Mouse (Mus musculus): ENCODE measurements around the gene Apc2. TPM values are rescaled to one million over a fixed set of nuclear protein-coding genes. Genes with fewer than 3 reads are reported as not detected.
"Not testable (repeated sequence)": the region's sequence is repeated elsewhere in the genome, so short reads cannot be mapped to it uniquely, and the experiment has no call there.

The Apc2 gene
- total RNA-seq, 2 experiments from 2014 or later: 179 to 181 TPM

DNA sequence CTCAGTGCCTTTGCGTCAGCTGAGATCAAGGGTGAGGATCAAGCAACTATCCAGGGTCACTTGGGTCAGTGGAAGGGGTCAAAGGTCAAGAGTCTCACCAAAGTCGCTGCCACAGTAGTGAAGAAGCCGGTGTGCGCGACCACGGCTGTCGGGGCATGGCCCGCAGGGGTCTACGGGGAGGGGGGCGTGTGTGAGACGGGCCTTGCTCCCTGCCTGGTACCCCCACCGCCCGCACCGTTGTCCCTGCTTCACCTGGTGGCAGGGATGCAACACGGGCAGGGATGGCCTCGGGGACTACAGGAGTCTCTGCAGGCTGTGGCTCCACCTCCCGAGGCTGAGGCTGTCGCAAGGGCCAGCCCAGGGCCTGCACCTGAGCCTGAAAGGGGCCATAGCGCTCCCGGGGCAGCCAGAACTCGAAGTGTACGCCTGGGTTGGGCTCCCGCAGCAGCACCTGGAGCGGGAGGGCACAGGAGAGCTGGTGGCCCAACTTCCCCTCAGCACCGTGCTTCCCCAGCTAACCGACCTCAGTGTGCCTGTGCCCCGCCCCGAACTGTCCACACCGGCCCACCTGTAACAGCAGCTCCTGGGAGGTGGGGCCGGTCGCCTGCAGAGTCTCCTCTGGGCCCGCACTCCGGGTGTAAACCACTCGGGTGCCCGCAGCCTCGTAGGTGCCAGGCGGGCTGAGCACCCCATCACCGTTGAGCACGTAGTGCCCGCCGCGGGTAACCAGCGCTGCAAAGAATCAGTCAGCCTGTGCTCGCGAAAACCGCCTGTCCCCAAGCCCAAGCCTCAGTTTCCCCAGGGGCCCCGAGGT is 45.9 kb downstream of the Apc2 start:
- DNase-seq (ENCODE audit: low spot score in 2 of 2): no peak

- no peak for DNase-seq (ENCODE audit: low spot score in 2 of 2)
Measured at GRCm38 (mm10) chr10:80342305-80342748, 46.5 kb downstream of the Apc2 start.

- peak in 1 of 2 experiments; percentile 52 for DNase-seq (ENCODE audit: low spot score in 2 of 2)
Measured at GRCm38 (mm10) chr10:80342749-80343424, 47.1 kb downstream of the Apc2 start.

DNA sequence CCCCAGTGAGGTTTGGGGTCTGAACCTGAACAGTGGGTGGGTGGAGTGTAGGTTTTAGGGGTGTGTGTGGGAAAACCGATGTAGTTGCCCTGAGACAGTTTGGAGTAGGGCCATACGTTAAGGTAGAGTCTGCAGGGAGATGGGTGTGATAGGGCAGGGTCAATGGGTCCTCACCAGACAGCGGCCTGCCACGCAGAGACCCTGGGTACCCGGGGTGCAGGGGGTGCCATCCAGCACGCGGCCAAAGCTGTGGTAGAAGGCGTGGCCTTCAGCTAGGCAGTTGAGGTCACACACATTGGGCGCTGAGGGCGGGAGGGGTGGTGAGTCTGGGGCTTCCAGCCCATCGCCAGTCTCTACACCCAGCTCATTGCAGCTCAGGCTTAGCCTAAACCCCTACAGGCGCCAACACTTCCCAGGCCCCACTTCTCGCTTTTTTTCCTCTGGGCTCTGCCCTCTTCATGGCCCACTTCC is 47.7 kb downstream of the Apc2 start:
- no peak for DNase-seq (ENCODE audit: low spot score in 2 of 2)

- DNase-seq (ENCODE audit: low spot score in 2 of 2): no peak
Measured at GRCm38 (mm10) chr10:80344131-80344661, 48.4 kb downstream of the Apc2 start.

GRCm38 (mm10) chr10:80345122-80345521 is 49.3 kb downstream of the Apc2 start:
- no peak for DNase-seq (ENCODE audit: low spot score in 2 of 2)

DNA sequence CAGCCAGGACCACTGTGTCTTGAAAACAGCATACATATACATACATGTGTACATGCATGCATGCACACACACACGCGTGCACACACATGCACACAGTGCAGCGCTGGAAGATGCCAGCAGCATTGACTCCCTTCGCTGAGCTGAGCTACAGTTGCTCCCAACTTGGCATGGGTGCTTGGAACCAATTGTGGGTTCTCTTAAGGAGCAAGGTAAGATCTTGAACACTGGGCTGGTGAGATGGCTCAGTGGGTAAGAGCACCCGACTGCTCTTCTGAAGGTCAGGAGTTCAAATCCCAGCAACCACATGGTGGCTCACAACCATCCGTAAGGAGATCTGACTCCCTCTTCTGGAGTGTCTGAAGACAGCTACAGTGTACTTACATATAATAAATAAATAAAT is 50.2 kb downstream of the Apc2 start:
- DNase-seq (ENCODE audit: low spot score in 2 of 2): not testable (repeated sequence)

DNA sequence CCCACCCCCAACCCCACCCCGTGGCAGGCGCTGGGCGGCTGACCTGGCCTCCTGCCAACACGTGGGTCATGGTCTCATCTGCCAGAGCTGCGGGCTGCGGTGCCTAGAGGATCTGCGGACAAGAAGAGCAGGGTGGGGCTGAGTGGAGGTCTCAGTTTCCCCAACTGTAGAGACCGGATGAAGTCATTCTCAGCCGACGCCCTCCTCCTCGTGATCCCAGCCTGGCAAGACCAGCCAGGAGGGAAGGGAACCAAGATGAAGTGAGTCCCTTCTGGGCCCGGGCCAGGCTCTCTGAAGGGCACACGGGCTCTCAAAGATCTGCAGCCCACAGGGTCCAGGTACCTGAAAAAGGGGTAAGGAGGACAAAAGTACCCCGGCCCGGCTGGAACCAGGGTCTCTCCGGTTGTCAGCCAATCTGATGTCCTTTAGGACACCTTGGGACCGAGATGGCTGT is 51.8 kb downstream of the Apc2 start:
- no peak for DNase-seq (ENCODE audit: low spot score in 2 of 2)

DNA sequence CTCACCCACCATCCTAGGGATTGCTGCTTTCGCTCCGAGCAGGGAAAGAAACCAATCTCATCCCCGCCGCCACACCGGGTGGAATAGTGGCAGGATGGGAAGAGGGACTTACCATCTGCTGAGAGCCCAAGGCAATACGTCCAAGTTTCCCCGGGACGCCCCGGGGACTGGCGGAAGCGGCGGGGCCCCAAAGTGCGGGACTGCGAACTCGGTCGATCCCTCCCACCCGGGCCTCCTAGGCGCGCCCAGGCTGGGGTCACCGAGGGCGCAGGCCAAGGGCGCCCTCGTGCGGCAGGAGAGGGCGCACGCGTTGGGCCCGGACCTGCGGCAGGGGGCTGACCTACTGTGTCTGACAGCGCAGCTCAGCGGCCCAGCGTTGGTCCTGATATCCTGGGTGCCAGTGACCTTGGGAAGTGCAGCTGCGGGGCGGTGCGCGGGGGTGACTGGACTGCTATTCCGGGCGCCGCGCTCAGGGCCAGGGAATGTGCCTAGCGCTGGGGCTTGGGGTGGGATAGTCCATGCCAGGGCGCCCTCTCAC is 52.5 kb downstream of the Apc2 start, which contains the start of gene Adamtsl5:
Gene Adamtsl5, minus strand, starts transcription at position 169 of the 538 bp plus-strand sequence.
- DNase-seq (ENCODE audit: low spot score in 2 of 2): no peak

GRCm38 (mm10) chr10:80348981-80349380 is 53.2 kb downstream of the Apc2 start:
- DNase-seq (ENCODE audit: low spot score in 2 of 2): no peak

DNA sequence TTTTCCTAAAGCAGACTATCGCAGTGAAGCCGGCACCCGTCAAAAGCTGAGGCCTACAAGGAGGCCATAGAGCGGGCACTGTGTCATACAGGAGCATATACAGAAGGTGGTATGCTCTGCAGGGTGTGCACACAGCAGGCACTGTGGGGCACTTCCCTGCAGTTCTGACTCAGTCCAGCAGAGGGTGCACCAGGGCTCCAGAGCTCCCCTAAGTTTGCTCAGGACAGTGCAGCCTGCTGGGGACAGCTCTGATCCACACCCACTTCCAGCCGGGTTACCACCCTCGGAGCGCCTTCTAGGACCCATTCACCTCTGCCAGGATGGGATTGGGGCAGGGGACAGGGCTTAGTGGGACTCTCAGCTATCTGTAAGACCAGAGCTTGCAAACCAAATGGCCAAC is 54.5 kb downstream of the Apc2 start:
- DNase-seq (ENCODE audit: low spot score in 2 of 2): peak; percentile 90 to 92

DNA sequence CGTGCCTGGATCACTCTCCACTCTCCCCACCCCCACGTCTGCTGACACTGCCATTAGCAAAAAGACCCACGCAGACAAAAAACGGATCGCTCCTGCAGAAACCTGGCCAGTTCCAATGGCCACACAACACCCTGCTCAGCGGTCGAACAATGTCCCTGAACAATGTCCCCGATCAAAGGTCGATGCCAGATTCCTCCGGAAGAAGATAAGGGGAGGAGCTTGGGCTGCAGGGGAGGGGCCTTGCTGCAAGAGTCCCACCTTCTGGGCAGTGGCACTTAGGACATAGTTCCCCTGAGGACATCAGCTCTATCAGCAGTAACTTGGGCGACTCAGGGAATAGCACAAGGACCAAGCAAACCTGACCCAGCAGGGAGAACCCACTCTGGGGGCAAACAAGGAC is 56.1 kb downstream of the Apc2 start:
- DNase-seq (ENCODE audit: low spot score in 2 of 2): no peak

- DNase-seq (ENCODE audit: low spot score in 2 of 2): no peak
Measured at GRCm38 (mm10) chr10:80352727-80353126, 57.0 kb downstream of the Apc2 start.

DNA sequence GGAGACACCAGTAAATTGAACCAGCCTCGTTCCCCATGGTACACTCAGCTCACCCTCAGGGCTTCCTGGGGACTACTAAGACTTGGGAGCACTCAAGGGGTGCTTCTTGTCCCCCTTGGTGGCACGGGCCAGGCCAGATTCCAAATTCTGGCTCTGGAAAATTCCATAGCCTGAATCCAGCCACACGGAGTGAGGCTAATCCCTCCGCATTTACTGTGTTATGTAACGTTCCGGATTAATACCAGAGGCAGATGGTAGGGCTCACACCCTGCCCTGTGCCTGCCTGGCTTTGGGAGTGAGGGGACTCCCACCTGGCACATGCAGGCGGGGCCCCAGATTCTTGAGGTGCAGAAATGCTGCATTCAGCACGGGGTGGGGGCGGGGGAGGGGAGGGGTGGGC is 59.7 kb downstream of the Apc2 start:
- no peak for DNase-seq (ENCODE audit: low spot score in 2 of 2)

DNA sequence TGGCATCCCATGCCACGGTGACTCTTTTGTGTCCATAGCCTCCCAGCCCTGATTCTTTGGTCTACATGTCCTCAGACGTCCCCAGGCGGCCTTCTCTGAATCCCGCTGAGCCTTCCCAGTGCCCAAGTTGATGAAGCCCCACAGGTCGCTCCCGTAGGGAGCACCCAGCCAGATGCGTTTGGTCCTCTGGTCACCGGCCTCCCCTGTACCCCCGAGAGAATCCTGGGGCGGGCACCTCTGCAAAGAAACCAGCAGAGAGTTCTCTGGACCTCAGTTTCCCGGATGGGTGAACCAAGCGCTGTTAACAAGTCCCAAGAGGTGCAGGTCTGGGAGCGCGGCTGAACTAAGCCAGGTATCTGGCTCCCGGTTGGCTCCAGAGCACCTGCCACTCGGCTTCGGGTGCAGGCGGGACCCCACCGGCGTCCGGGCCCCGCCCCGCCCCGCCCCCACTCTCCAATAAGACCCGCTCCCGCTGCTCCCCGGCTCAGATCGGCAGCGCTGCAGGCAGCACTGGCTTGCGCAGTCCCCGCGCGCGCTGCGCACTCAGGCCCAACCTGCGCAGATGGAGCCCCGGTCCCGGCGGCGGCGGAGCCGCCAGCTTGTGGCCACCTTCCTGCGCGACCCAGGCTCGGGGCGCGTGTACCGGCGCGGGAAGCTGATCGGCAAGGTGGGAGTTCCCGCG is 60.4 kb downstream of the Apc2 start, which contains the start of gene Plk5:
Gene Plk5, plus strand, starts transcription at position 459 of the 682 bp plus-strand sequence.
- no peak for DNase-seq (ENCODE audit: low spot score in 2 of 2)

DNA sequence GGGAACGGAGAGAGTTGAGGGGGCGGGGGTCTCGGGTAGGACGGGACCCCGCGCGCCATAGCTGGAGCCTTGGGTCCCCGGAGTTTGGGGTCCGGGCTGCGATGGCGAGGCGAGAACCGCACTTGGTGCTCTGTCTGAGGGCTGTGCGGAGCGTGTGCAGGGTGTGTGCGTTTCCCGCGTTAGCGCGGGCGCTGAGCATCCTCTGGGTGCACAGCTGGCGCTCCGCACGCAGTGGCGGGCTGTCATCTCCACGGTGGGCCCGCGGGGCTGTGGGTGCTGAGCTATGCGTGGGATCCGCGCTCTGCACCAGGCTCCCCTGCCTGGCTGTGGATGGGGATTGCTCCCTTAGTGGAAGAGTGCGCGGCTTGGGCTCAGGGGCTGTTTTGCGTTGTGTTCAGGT is 61.0 kb downstream of the Apc2 start:
- no peak for DNase-seq (ENCODE audit: low spot score in 2 of 2)

DNA sequence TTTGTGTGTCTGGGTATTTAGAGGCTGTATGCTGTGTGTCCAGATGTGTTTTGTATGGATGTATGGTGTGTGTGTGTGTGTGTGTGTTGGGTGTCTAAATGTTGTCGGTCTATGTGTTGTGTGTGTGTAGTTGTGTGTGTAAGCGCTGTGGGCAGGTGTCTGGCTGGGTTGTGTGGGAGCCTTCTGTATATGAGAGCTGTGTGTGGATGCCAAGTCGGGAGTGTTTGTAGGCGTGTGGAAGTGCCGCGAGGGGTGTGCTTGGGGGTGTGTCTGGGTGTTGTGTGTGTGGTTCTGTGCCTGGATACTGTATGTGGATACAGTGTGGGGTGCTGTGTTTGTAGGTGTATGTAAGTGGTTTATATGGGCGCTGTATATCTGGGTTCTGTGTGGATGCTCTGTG is 61.6 kb downstream of the Apc2 start:
- DNase-seq (ENCODE audit: low spot score in 2 of 2): no peak

DNA sequence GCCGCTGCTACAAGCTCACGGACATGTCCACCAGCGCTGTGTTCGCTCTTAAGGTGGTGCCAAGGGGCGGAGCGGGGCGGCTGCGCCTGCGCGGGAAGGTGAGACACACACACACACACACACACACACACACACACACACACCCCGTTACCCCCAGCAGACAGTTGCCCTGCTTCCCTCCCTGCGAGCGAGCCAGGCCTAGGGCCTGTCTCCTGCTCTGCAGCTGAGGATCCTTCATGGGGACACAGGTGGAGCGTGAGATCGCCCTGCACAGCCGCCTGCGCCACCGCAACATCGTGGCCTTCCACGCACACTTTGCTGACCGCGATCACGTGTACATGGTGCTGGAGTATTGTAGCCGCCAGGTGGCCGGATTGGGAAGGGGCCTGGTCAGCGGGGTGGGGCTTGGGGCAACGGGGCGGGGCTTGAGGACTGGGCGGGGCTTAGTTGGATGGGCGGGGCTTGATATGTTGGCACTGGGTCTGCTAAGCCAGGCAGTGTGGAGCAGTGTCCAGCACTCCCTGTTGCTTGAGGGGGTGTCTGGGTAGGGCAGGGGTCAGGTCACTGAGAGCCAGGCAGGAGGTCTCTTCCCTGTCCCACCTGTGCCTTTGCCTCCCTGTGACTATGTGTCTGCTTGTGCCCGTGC is 62.3 kb downstream of the Apc2 start:
- no peak for DNase-seq (ENCODE audit: low spot score in 2 of 2)

DNA sequence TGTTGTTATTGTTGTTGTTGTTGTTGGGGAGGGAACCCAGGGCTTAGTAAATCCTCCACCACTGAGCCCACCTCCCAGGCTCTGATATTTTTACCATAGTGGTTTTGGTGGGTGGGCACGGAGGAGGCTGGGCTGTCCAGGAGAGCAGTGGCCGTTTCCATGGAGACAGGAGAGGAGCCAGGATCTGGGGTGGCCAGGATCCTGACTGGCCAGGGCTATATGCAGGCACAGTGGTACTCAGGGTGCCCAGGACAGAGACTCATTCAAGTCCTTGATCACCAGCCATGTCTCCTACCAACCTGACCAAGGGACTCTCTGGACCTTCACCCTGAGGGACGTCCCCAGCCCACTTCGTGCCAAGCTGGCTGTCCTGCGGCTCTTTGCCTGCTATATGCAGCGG is 68.0 kb downstream of the Apc2 start:
- no peak for DNase-seq (ENCODE audit: low spot score in 2 of 2)

GRCm38 (mm10) chr10:80365736-80366135 is 70.0 kb downstream of the Apc2 start:
- no peak for DNase-seq (ENCODE audit: low spot score in 2 of 2)

All from layer of hippocampus, postnatal 10 days (tissue).